Mouse (Mus musculus) layer of hippocampus, adult 8-10 months (tissue): ENCODE results near the gene Mrpl51. TPM values are rescaled to one million over a fixed set of nuclear protein-coding genes. Genes with fewer than 3 reads are reported as not detected.

ENCODE experiments used
- DNase-seq, 2 experiments: peaks; one replicate each; pipeline ENCODE4 v3.0.0; 2022; ENCODE audit warnings: low spot score in 2 of 2
- microRNA-seq, 2 experiments: library from miRNA; unstranded; fragments of <30 nt; microRNA quantifications; one replicate each; pipeline ENCODE4 v1.2.0; 2022
- total RNA-seq, 4 experiments: library from RNA; stranded (reverse); gene quantifications; 2 replicates each; pipeline ENCODE4 v1.2.4; 2022

Mrpl51 gene
- total RNA-seq, 4 experiments from 2014 or later: 63.7 to 67.8 (median 64.6) TPM

GRCm38 (mm10) chr6:125232516-125232915, 40.9 kb downstream of the Mrpl51 start:
- no peak for DNase-seq

- no peak for DNase-seq
Measured at GRCm38 (mm10) chr6:125233816-125234519, 42.4 kb downstream of the Mrpl51 start.

- DNase-seq: no peak
Measured at GRCm38 (mm10) chr6:125234520-125234828, 42.9 kb downstream of the Mrpl51 start.

- DNase-seq: no peak
Measured at GRCm38 (mm10) chr6:125236341-125236740, 44.7 kb downstream of the Mrpl51 start.

- DNase-seq: no peak
Measured at GRCm38 (mm10) chr6:125236782-125237181, 45.2 kb downstream of the Mrpl51 start, which contains the start of gene Cd27. Gene Cd27 (minus strand): TSS chr6:125237010.

- no peak for DNase-seq
Measured at GRCm38 (mm10) chr6:125237421-125237820, 45.8 kb downstream of the Mrpl51 start.

GRCm38 (mm10) chr6:125238396-125238795, 46.8 kb downstream of the Mrpl51 start:
- DNase-seq: no peak

- DNase-seq: no peak
Measured at GRCm38 (mm10) chr6:125239547-125239946, 47.9 kb downstream of the Mrpl51 start.

GRCm38 (mm10) chr6:125240617-125241016, 49.0 kb downstream of the Mrpl51 start:
- DNase-seq: no peak

- no peak for DNase-seq
Measured at GRCm38 (mm10) chr6:125241566-125241965, 50.0 kb downstream of the Mrpl51 start.

- DNase-seq: no peak
Measured at GRCm38 (mm10) chr6:125244551-125244950, 53.0 kb downstream of the Mrpl51 start.

Small RNA genes within 50 kb of the gene (microRNA-seq; reads per million reads assigned to microRNA genes)
- 0.64 to 1.0 reads per million in 2 experiments for gene Mir3098
- gene Mir8113: 0 reads per million in 2 experiments

Other genes starting within 250 kb of the Mrpl51 start
- 100 to 1,000 TPM; 129 to 152 (median 145) TPM for gene Cops7a, start 226.3 kb upstream of the Mrpl51 start, total RNA-seq
- gene Pianp, start 195.1 kb upstream of the Mrpl51 start, total RNA-seq: 100 to 1,000 TPM; 115 to 179 (median 146) TPM
- 10 to 100 TPM; 44.6 to 54.5 (median 50.6) TPM for gene Zfp384, start 182.7 kb upstream of the Mrpl51 start, total RNA-seq
- gene Ing4, start 152.0 kb upstream of the Mrpl51 start, total RNA-seq: 10 to 100 TPM; 50.1 to 63.5 (median 55.4) TPM
- gene Acrbp, start 142.1 kb upstream of the Mrpl51 start, total RNA-seq: 10 to 100 TPM; 12.8 to 20.9 (median 15.6) TPM
- gene Lpar5, start 123.9 kb upstream of the Mrpl51 start, total RNA-seq: 1 to 10 TPM in 3 of 4 experiments, under 1 TPM in 1; 0.23 to 3.9 (median 1.9) TPM
- 100 to 1,000 TPM; 159 to 187 (median 175) TPM for gene Chd4, start 95.8 kb upstream of the Mrpl51 start, total RNA-seq
- gene Nop2, start 59.9 kb upstream of the Mrpl51 start, total RNA-seq: 10 to 100 TPM; 33.0 to 33.9 (median 33.5) TPM
- 10 to 100 TPM; 67.2 to 78.4 (median 74.4) TPM for gene Iffo1, start 46.6 kb upstream of the Mrpl51 start, total RNA-seq
- gene Gapdh, start 25.3 kb upstream of the Mrpl51 start, total RNA-seq: 1,000 to 10,000 TPM; 2,500 to 2,996 (median 2,728) TPM
- 10 to 100 TPM; 21.7 to 33.4 (median 23.7) TPM for gene Ncapd2, start 100 bp upstream of the Mrpl51 start, total RNA-seq
- gene Vamp1, start 23.8 kb downstream of the Mrpl51 start, total RNA-seq: 100 to 1,000 TPM in 1 of 4 experiments, 10 to 100 TPM in 3; 80.8 to 101 (median 90.5) TPM
- gene Tapbpl, start 40.1 kb downstream of the Mrpl51 start, total RNA-seq: 1 to 10 TPM; 4.0 to 6.8 (median 5.0) TPM
- not detected for gene Cd27, start 45.2 kb downstream of the Mrpl51 start, total RNA-seq
- under 1 TPM in 2 of 4 experiments, not detected in 2; 0.20 to 0.31 TPM for gene Tuba3a, start 94.2 kb downstream of the Mrpl51 start, total RNA-seq
- 10 to 100 TPM in 2 of 4 experiments, 1 to 10 TPM in 2; 8.1 to 16.8 (median 11.5) TPM for gene Ltbr, start 122.1 kb downstream of the Mrpl51 start, total RNA-seq
- 1 to 10 TPM; 4.3 to 5.6 (median 5.3) TPM for gene Scnn1a, start 128.9 kb downstream of the Mrpl51 start, total RNA-seq
- 10 to 100 TPM; 11.0 to 36.7 (median 21.8) TPM for gene Tnfrsf1a, start 157.6 kb downstream of the Mrpl51 start, total RNA-seq
- gene Plekhg6, start 189.0 kb downstream of the Mrpl51 start, total RNA-seq: under 1 TPM in 1 of 4 experiments, not detected in 3; 0.12 TPM